Mouse (Mus musculus): ENCODE measurements around the gene H2al3. TPM values are rescaled to one million over a fixed set of nuclear protein-coding genes. Genes with fewer than 3 reads are reported as not detected.

Gene H2al3
- not detected in 2 replicates for polyA plus RNA-seq (2012; rRNA removed)

GRCm38 (mm10) chrX:9849403-9849802 lies at the start of gene H2al3:
Gene H2al3, plus strand, starts transcription at chrX:9849703.

GRCm38 (mm10) chrX:9846628-9847027 lies 2.9 kb upstream of the H2al3 start, which contains the start of gene Hypm:
Gene Hypm, plus strand, starts transcription at chrX:9846928.

GRCm38 (mm10) chrX:9885322-9885721 lies 35.8 kb downstream of the H2al3 start, which contains the start of gene Sytl5:
Gene Sytl5, plus strand, starts transcription at chrX:9885622.

Other genes starting within 250 kb of the H2al3 start
- 4.5 and 5.0 TPM in 2 replicates for gene Dynlt3, start 186.7 kb upstream of the H2al3 start, polyA plus RNA-seq (2012; rRNA removed)
- gene Hypm, start 2.8 kb upstream of the H2al3 start, polyA plus RNA-seq (2012; rRNA removed) = not detected in 2 replicates
- gene Sytl5, start 35.9 kb downstream of the H2al3 start, polyA plus RNA-seq (2012; rRNA removed) = 0.17 TPM in 1 of 2 replicates, not detected in the other